Mouse (Mus musculus) T-cell, adult 2 months (primary cell): Measurements from ENCODE around the gene Enthd1.
"Not testable (repeated sequence)": the region's sequence is repeated elsewhere in the genome, so short reads cannot be mapped to it uniquely, and the experiment has no call there.

Source experiments
- DNase-seq: peaks from one replicate; pipeline ENCODE4 v3.0.0; 2022; ENCODE audit warnings: low spot score

Enthd1 gene

GRCm38 (mm10) chr15:80538075-80538474 is 26.9 kb downstream of the Enthd1 start:
- DNase-seq = peak; percentile 60

GRCm38 (mm10) chr15:80536051-80536450 is 28.9 kb downstream of the Enthd1 start:
- DNase-seq = no peak

DNA sequence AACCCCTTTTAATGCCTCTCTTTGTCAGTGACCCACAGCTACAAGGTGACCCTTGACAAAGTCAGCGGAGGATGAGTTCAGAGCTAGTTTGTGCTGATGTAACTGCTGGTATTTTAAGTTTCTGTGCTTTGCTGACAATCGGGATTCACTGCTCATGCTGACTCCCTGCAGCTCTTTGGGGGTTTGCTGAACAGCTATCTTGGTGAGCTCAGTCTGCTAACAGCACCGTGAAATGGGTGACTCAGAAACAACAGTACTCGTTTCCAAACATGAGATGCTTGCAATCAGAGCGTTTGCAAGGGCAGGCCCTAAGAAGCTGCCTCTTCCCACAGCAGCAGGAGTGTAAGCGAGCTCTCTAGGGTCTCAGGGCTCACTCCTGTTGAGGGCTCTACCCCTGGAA is 31.7 kb downstream of the Enthd1 start:
- no peak for DNase-seq

GRCm38 (mm10) chr15:80532281-80533072 is 32.5 kb downstream of the Enthd1 start:
- no peak for DNase-seq

GRCm38 (mm10) chr15:80531026-80531425 is 33.9 kb downstream of the Enthd1 start:
- DNase-seq = peak; percentile 47

GRCm38 (mm10) chr15:80529955-80530869 is 34.7 kb downstream of the Enthd1 start:
- peak; percentile 26 for DNase-seq

- no peak for DNase-seq
Observed at GRCm38 (mm10) chr15:80521661-80522388, 43.1 kb downstream of the Enthd1 start.

GRCm38 (mm10) chr15:80519931-80520330 is 45.0 kb downstream of the Enthd1 start:
- no peak for DNase-seq

- no peak for DNase-seq
Observed at GRCm38 (mm10) chr15:80518567-80519223, 46.3 kb downstream of the Enthd1 start.

GRCm38 (mm10) chr15:80517996-80518395 is 47.0 kb downstream of the Enthd1 start:
- DNase-seq = peak; percentile 40

DNA sequence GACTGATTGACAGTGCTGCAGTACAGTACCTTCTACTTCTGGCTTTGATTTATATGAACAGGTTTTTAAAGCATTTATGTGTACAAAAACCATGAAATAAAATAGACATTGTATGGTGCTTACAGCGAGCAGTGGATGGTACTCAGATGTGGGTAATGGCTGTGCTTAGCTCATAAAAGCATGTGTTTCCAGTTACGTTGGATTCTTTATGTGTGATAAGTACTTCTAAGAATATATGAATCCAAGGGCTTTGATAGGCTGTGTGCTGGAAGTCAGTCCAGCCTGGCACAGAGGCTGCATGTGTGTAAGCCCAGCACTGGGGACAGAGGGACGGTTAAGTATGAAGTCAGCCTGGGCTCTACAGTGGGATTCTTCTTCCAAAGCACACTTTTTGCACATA is 48.4 kb downstream of the Enthd1 start:
- DNase-seq = no peak

DNA sequence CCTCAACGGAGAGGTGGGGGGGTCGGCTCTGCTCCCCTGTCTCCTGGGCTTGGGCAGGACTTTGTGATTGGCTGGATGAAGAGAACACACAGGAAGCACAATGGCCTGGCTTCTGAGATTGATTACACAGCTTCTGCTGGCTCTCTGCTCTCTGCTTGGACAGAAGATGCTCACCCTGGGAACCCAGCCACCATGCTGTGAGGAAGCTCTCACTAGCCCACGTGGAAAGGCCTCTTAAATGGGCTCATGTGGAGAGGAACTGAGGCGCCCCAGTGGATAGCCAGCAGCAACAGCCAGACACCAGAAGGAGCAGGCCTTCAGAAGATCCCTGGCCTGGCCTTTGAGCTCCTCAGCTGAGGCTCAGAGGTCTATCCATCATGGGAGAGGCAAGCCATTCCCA is 59.9 kb downstream of the Enthd1 start:
- no peak for DNase-seq

DNA sequence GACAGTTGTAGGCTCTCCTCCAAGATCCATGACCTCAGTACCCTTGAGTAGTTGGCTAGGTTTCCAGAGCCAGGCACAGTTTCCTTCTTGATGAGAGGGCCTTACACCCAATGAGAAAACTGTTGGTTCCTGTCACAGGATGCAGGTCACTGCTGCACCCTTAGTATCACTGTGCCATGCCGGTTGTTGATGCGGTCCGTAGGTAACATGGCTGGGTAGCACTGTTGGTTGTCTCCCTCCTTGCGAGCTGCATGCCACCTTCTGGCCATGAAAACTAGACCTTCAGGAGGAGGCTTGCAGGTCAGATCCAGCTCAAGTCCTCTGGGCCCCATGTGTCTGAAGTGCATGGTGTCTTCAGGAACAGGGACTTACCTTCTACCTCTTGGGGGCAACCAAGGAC is 61.8 kb downstream of the Enthd1 start:
- DNase-seq = peak; percentile 55

- no peak for DNase-seq
Observed at GRCm38 (mm10) chr15:80502741-80503140, 62.2 kb downstream of the Enthd1 start.

DNA sequence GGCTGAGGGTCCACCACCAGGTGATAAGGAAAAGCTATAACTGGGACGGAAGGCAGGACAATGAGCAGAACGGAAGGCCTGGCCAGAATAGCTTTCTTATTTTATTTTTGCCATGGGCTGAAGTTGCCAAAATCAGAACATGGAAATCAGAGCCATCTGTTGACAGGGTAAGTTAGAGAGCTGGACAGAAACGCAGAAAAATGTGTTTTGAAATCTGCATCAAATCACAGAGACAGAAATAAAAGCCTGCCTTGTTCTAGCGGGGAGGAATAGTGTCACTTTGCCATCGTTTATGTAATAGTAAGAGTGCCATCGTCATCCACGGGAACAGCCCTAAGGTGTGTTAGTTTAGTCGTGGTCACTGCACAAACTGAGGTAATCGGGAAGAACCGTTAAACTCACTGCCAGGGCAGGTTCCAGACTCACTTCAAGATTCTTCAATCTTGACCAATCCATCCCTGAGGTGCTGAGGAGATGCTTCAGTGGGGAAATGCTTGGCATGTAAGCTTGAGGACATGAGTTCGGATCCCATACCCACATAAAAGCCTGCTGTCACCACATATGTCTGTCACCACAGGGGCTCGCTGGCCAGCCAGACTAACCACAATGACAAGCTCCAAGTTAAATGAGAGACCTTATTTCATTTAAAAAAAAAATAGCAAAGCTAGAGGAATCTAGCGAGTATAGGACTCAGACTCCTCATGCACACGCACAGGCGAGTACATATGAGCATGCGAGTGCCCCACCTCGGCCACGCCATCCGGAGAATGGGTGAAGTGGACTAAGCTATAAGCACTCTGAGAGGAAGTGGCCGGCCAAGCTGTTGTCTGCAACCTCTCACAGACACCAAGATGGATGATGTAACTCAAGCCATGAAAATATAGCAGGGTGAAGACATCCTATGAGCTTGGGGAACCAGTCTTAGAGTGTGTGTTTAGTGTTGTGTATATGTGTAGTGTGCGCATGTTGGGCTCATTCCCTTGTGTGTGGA is 63.6 kb downstream of the Enthd1 start:
- DNase-seq = no peak

GRCm38 (mm10) chr15:80500426-80500825 is 64.5 kb downstream of the Enthd1 start:
- no peak for DNase-seq

GRCm38 (mm10) chr15:80497733-80498132 is 67.2 kb downstream of the Enthd1 start:
- not testable (repeated sequence) for DNase-seq

DNA sequence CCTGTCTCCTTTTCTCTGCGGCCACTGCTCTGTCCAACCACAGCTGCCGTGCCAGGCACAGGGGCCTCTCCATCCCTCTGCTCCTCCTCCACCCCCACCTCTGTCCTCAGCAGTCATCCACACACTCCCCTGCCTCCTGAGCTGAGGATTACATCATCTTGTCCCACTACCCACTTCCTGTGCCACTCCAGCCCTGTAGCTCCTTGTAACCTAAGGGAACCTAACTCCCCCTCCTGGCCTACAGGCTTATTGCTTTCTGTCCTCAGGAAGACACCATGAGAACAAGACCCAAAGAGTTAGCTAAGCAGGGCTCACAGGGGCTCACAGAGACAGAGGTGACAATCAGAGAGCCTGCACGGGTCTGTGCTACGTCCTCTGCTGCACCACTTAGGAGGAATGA is 73.5 kb downstream of the Enthd1 start:
- DNase-seq = peak; percentile 34

DNA sequence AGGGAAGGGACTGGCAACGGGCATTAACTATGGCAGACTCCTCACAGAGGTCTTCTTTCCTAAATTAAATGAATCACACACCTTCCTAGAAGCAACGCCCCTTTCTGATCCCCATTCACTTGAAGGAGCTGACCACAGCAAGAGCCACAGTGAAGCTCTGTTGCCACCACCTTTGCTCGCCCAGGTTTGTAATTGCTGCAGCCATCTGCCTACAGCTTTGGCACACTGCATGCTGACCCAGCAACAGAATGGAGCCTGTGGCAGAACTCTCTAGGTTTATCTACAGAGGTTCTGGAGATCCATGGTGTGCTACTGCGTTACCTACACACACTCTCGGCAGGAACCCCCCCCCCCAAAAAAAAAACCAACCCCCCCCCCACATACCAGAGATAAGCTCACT is 74.8 kb downstream of the Enthd1 start:
- no peak for DNase-seq

- DNase-seq = peak; percentile 33
Observed at GRCm38 (mm10) chr15:80488658-80489057, 76.3 kb downstream of the Enthd1 start.

GRCm38 (mm10) chr15:80485601-80486000 is 79.4 kb downstream of the Enthd1 start:
- no peak for DNase-seq
